Comparison of ENCODE assay signal across 20 mouse cellular contexts in the genomic region with DNA sequence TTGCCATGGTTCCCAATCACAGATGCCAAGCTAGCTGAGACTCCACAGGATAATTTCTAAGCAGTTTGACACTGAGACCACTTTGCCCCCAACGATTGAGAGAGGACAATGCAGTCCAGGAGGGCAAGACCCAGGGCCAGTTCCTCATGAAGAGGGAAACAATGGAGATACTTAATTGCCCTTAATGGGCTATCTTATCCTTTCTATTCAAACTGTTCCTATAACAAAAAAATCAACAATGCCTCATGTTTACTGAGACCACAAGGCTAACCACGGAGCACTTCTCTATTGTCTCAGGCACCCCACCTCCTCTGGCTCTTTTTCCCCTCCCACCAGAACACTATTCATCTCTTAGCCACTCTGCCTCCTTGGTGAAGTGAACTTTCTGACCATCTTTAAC.
"Had no signal": no experiment of that assay in that cellular context is flagged by ENCODE, and none has a peak within 500 bp of the region (broad histone marks: within the 10 kb centered on the region; RNA-seq: fewer than 3 reads in every experiment).

No protein-coding gene starts in this region.

- H3K4me1 ChIP-seq: liver, embryonic 15.5 days; lung, embryonic 15.5 days; megakaryocyte, embryonic 14.5 days; midbrain, embryonic 13.5 days; neural tube, embryonic 12.5 days had no signal

- H3K27ac ChIP-seq: liver, embryonic 15.5 days; lung, embryonic 15.5 days; macrophage; midbrain, embryonic 13.5 days; neural tube, embryonic 12.5 days had no signal

- ATAC-seq: liver, postnatal 0 days; lung, postnatal 0 days; midbrain, embryonic 13.5 days; midbrain, embryonic 16.5 days had no signal

- H3K9me3 ChIP-seq: liver, embryonic 15.5 days; lung, embryonic 15.5 days; midbrain, embryonic 13.5 days; neural tube, embryonic 12.5 days had no signal

- DNase-seq: liver, postnatal 0 days; lung, adult 2 months; lung, postnatal 14 days; lung, postnatal 36 days; right cerebral cortex, adult 18-20 months; right cerebral cortex, postnatal 25 days; right cerebral cortex, postnatal 4 days; spleen, adult 18-20 months; thymus, adult 18-20 months; thymus, postnatal 14 days; thymus, postnatal 4 days had no signal

- H3K36me3 ChIP-seq: liver, embryonic 15.5 days; lung, embryonic 15.5 days; midbrain, embryonic 13.5 days; neural tube, embryonic 12.5 days had no signal

- H3K4me3 ChIP-seq: liver, embryonic 15.5 days; lung, embryonic 15.5 days; megakaryocyte, embryonic 14.5 days; midbrain, embryonic 13.5 days; neural tube, embryonic 12.5 days had no signal

- H3K9ac ChIP-seq: liver, embryonic 15.5 days; liver, postnatal 0 days; lung, embryonic 15.5 days; midbrain, embryonic 13.5 days; neural tube, embryonic 12.5 days had no signal

- H3K4me2 ChIP-seq: liver, embryonic 15.5 days; lung, embryonic 15.5 days; midbrain, embryonic 11.5 days; midbrain, embryonic 13.5 days; neural tube, embryonic 12.5 days had no signal

- H3K27me3 ChIP-seq: liver, embryonic 15.5 days; lung, embryonic 15.5 days; megakaryocyte, embryonic 14.5 days; midbrain, embryonic 13.5 days; neural tube, embryonic 12.5 days had no signal
